Mouse (Mus musculus): Measurements from ENCODE around the gene Creb3.
"Not testable (repeated sequence)": the region's sequence is repeated elsewhere in the genome, so short reads cannot be mapped to it uniquely, and the experiment has no call there.

Creb3 gene

GRCm38 (mm10) chr4:43582241-43582640 lies 20.1 kb downstream of the Creb3 start:
- in situ Hi-C loops (cut with MboI): no loop called here

GRCm38 (mm10) chr4:43583421-43583820 lies 21.3 kb downstream of the Creb3 start:
- in situ Hi-C loops (cut with MboI): no loop called here

- in situ Hi-C loops (cut with MboI): no loop called here
Measured at GRCm38 (mm10) chr4:43584444-43585416, 22.6 kb downstream of the Creb3 start, which contains the start of gene Msmp. Gene Msmp (minus strand): TSS chr4:43584494.

- in situ Hi-C loops (cut with MboI): no loop called here
Measured at GRCm38 (mm10) chr4:43585682-43586081, 23.6 kb downstream of the Creb3 start.

- in situ Hi-C loops (cut with MboI): no loop called here
Measured at GRCm38 (mm10) chr4:43586411-43586810, 24.3 kb downstream of the Creb3 start.

GRCm38 (mm10) chr4:43587681-43588080 lies 25.5 kb downstream of the Creb3 start:
- in situ Hi-C loops (cut with MboI): no loop called here

GRCm38 (mm10) chr4:43591543-43591942 lies 29.4 kb downstream of the Creb3 start:
- in situ Hi-C loops (cut with MboI): no loop called here

- in situ Hi-C loops (cut with MboI): no loop called here
Measured at GRCm38 (mm10) chr4:43591961-43592360, 29.8 kb downstream of the Creb3 start.

- in situ Hi-C loops (cut with MboI): no loop called here
Measured at GRCm38 (mm10) chr4:43593453-43593852, 31.3 kb downstream of the Creb3 start.

GRCm38 (mm10) chr4:43596597-43596996 lies 34.5 kb downstream of the Creb3 start:
- in situ Hi-C loops (cut with MboI): not testable (repeated sequence)

GRCm38 (mm10) chr4:43598200-43598599 lies 36.1 kb downstream of the Creb3 start:
- in situ Hi-C loops (cut with MboI): no loop called here

- in situ Hi-C loops (cut with MboI): no loop called here
Measured at GRCm38 (mm10) chr4:43598650-43599380, 36.7 kb downstream of the Creb3 start.

- in situ Hi-C loops (cut with MboI): no loop called here
Measured at GRCm38 (mm10) chr4:43600195-43600934, 38.2 kb downstream of the Creb3 start.

- in situ Hi-C loops (cut with MboI): no loop called here
Measured at GRCm38 (mm10) chr4:43604099-43604498, 42.0 kb downstream of the Creb3 start.

GRCm38 (mm10) chr4:43604751-43605685 lies 42.9 kb downstream of the Creb3 start:
- in situ Hi-C loops (cut with MboI): no loop called here

- in situ Hi-C loops (cut with MboI): no loop called here
Measured at GRCm38 (mm10) chr4:43612534-43612933, 50.4 kb downstream of the Creb3 start.

GRCm38 (mm10) chr4:43613060-43613730 lies 51.1 kb downstream of the Creb3 start:
- in situ Hi-C loops (cut with MboI): no loop called here

Measured in mature B cell (primary cell).